Mouse (Mus musculus) brain, embryonic 14.5 days (tissue): Measurements from ENCODE around the gene Oaz1.

ENCODE experiments used
- CTCF ChIP-seq: fragments of 200-500 bp; IDR thresholded peaks from 2 replicates; pipeline ENCODE4 v1.5.1; 2012; ENCODE audit warnings: inconsistent platforms, mild to moderate bottlenecking, moderate library complexity, borderline replicate concordance; ENCODE audit not compliant: insufficient read depth, insufficient read length; ENCODE audit errors: extremely low read depth
- POLR2A ChIP-seq: fragments of 200-500 bp; IDR thresholded peaks from 2 replicates; pipeline ENCODE4 v1.6.1; 2012; ENCODE audit warnings: mild to moderate bottlenecking, inconsistent platforms, borderline replicate concordance; ENCODE audit not compliant: poor library complexity, insufficient read depth, insufficient read length, severe bottlenecking; ENCODE audit errors: extremely low read depth

DNA sequence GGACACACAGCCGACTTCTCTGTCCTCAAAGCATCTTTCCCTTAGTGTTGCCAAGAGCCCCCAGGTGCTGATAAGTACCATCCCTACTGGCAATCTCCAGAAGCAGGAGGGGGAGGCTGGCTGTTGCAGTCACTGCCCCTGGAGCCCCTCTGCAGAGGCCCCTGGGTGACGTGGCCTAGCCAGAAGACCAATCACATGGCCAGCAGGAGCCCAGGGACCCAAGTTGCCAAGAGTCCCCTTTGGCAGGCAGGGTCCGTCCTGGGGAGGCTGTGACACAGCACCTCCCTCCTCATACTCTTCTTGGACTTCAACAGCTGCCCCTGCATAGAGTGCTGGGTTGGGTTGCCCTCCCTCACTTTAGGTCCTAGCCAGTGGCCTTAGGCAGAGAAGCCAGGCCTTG, 23.5 kb upstream of the Oaz1 start:
- no peak for TF ChIP-seq CTCF
- TF ChIP-seq POLR2A, result no peak
